Mouse (Mus musculus): ENCODE data around the gene Nup155.
"Not testable (repeated sequence)": the region's sequence is repeated elsewhere in the genome, so short reads cannot be mapped to it uniquely, and the experiment has no call there.

Gene Nup155

GRCm38 (mm10) chr15:8108966-8109743 lies at the start of gene Nup155:
Gene Nup155 (plus strand): TSS chr15:8109273.
- peak; percentile 80 for DNase-seq (ENCODE audit: low spot score)

GRCm38 (mm10) chr15:8065221-8065620 lies 43.9 kb upstream of the Nup155 start:
- DNase-seq (ENCODE audit: low spot score) = no peak

GRCm38 (mm10) chr15:8073159-8073558 lies 35.9 kb upstream of the Nup155 start:
- DNase-seq (ENCODE audit: low spot score) = not testable (repeated sequence)

GRCm38 (mm10) chr15:8082139-8082538 lies 26.9 kb upstream of the Nup155 start:
- DNase-seq (ENCODE audit: low spot score) = no peak

GRCm38 (mm10) chr15:8087293-8087692 lies 21.8 kb upstream of the Nup155 start:
- DNase-seq (ENCODE audit: low spot score) = no peak

GRCm38 (mm10) chr15:8088715-8089114 lies 20.4 kb upstream of the Nup155 start:
- DNase-seq (ENCODE audit: low spot score) = no peak

GRCm38 (mm10) chr15:8090685-8091084 lies 18.4 kb upstream of the Nup155 start:
- no peak for DNase-seq (ENCODE audit: low spot score)

- not testable (repeated sequence) for DNase-seq (ENCODE audit: low spot score)
These were observed 16.4 kb upstream of the Nup155 start for GRCm38 (mm10) chr15:8092668-8093067.

- no peak for DNase-seq (ENCODE audit: low spot score)
These were observed 11.2 kb upstream of the Nup155 start for GRCm38 (mm10) chr15:8097853-8098252.

- DNase-seq (ENCODE audit: low spot score) = peak; percentile 94
These were observed 10.0 kb upstream of the Nup155 start, which contains the start of gene Wdr70 for GRCm38 (mm10) chr15:8098774-8099749. Gene Wdr70 (minus strand): TSS chr15:8099209.

GRCm38 (mm10) chr15:8101975-8102542 lies 7.0 kb upstream of the Nup155 start:
- not testable (repeated sequence) for DNase-seq (ENCODE audit: low spot score)

GRCm38 (mm10) chr15:8108360-8108965 lies 610 bp upstream of the Nup155 start:
- no peak for DNase-seq (ENCODE audit: low spot score)

GRCm38 (mm10) chr15:8109782-8110181 lies 709 bp downstream of the Nup155 start:
- no peak for DNase-seq (ENCODE audit: low spot score)

GRCm38 (mm10) chr15:8129281-8129680 lies 20.2 kb downstream of the Nup155 start:
- no peak for DNase-seq (ENCODE audit: low spot score)

- no peak for DNase-seq (ENCODE audit: low spot score)
These were observed 22.2 kb downstream of the Nup155 start for GRCm38 (mm10) chr15:8131268-8131667.

- DNase-seq (ENCODE audit: low spot score) = no peak
These were observed 22.7 kb downstream of the Nup155 start for GRCm38 (mm10) chr15:8131761-8132160.

GRCm38 (mm10) chr15:8135606-8136005 lies 26.5 kb downstream of the Nup155 start:
- no peak for DNase-seq (ENCODE audit: low spot score)

GRCm38 (mm10) chr15:8161841-8162240 lies 52.8 kb downstream of the Nup155 start:
- DNase-seq (ENCODE audit: low spot score) = no peak

- peak; percentile 69 for DNase-seq (ENCODE audit: low spot score)
These were observed 59.7 kb downstream of the Nup155 start, which contains the start of gene Cplane1 for GRCm38 (mm10) chr15:8168591-8169265. Gene Cplane1 (plus strand): TSS chr15:8169106.

- DNase-seq (ENCODE audit: low spot score) = no peak
These were observed 60.2 kb downstream of the Nup155 start for GRCm38 (mm10) chr15:8169266-8169746.

- DNase-seq (ENCODE audit: low spot score) = no peak
These were observed 80.5 kb downstream of the Nup155 start for GRCm38 (mm10) chr15:8189563-8189962.
